8 mouse cellular contexts compared by ENCODE assay signal in the genomic region with DNA sequence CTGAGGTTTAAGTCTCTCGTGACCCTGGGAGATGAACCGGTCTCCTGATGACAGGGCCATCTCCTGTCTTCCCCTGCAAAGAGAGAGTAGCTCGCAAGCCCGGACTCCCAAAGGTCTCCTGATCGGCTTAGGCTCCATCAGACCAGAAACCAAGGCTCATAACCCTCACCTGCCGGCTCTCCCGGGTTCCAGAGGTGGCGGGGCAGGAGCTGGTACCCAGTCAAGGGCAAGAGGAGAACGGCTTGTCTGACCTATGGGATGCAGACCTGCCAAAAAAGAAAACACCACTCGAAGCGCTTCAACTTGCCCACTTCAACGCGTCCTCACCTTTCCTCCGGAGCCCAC. TPM values are rescaled to one million over a fixed set of nuclear protein-coding genes. Genes with fewer than 3 reads are reported as not detected.
DNase-seq lines count a peak whose midpoint lies in the region; ATAC-seq and TF ChIP-seq lines count a peak whose summit lies in the region.

No protein-coding gene starts in this region.

- H3ac ChIP-seq in myocyte (ENCODE audit: control insufficient read depth, insufficient read length): peak overlapping the region; percentile 83

- no peaks in the 10 kb centered on the region for H3K9me3 ChIP-seq in kidney, postnatal 0 days (replicated peaks; ENCODE audit: low read length)
- no peaks in the 10 kb centered on the region for H3K9me3 ChIP-seq in embryonic facial prominence, embryonic 11.5 days (replicated peaks; ENCODE audit: control insufficient read depth, low read length)
- no peaks in the 10 kb centered on the region for H3K9me3 ChIP-seq in intestine, embryonic 15.5 days

- peak overlapping the region; percentile 87 for H3K9ac ChIP-seq in kidney, postnatal 0 days (ENCODE audit: low read depth, low read length)
- H3K9ac ChIP-seq in embryonic facial prominence, embryonic 11.5 days (replicated peaks; ENCODE audit: low read length): peak overlapping the region; percentile 96
- H3K9ac ChIP-seq in intestine, embryonic 15.5 days: peak overlapping the region; percentile 88

- TF ChIP-seq CTCF in kidney, postnatal 0 days (IDR thresholded peaks at IDR 0.05; ENCODE audit: low read depth): no peak

- no peak for TF ChIP-seq POLR2A in myocyte (IDR thresholded peaks at IDR 0.05; ENCODE audit: insufficient read length, low read depth)

- H3K27ac ChIP-seq in kidney, postnatal 0 days: peak overlapping the region; percentile 94
- H3K27ac ChIP-seq in embryonic facial prominence, embryonic 11.5 days (replicated peaks; ENCODE audit: low read depth, low read length): no peak overlapping the region
- H3K27ac ChIP-seq in intestine, embryonic 15.5 days: peak overlapping the region; percentile 88

- peaks cover 13% of the 10 kb centered on the region for H3K4me1 ChIP-seq in kidney, postnatal 0 days (replicated peaks; ENCODE audit: insufficient read depth, low read length)
- no peaks in the 10 kb centered on the region; the same call in none of the 2 replicates for H3K4me1 ChIP-seq in embryonic facial prominence, embryonic 11.5 days (ENCODE audit: control insufficient read depth, insufficient read depth, low read length)
- peaks cover 20% of the 10 kb centered on the region for H3K4me1 ChIP-seq in intestine, embryonic 15.5 days (replicated peaks)

- H3K36me3 ChIP-seq in kidney, postnatal 0 days (ENCODE audit: insufficient read depth, low read length): peaks cover 13% of the 10 kb centered on the region; the same call in 1 of the 2 replicates
- no peaks in the 10 kb centered on the region for H3K36me3 ChIP-seq in embryonic facial prominence, embryonic 11.5 days (replicated peaks; ENCODE audit: control insufficient read depth, insufficient read depth, low read depth, low read length)
- peaks cover 10% of the 10 kb centered on the region for H3K36me3 ChIP-seq in intestine, embryonic 15.5 days
- peaks cover 27% of the 10 kb centered on the region for H3K36me3 ChIP-seq in myocyte (ENCODE audit: control insufficient read depth, insufficient read depth)

- peaks cover 51% of the 10 kb centered on the region for H3K79me2 ChIP-seq in myocyte (ENCODE audit: control insufficient read depth, insufficient read depth)

- peak; percentile 33 for ATAC-seq in kidney, postnatal 0 days (replicated peaks; ENCODE audit: low FRiP score, low read depth)
- peak; percentile 53; the same call in 1 of the 2 replicates for ATAC-seq in embryonic facial prominence, embryonic 11.5 days (replicated peaks; ENCODE audit: insufficient number of reproducible peaks, low FRiP score, low TSS enrichment, low read depth)
- ATAC-seq in intestine, embryonic 15.5 days: peak; percentile 59

- H3K27me3 ChIP-seq in kidney, postnatal 0 days (ENCODE audit: insufficient read depth, low read length): no peaks in the 10 kb centered on the region
- no peaks in the 10 kb centered on the region for H3K27me3 ChIP-seq in embryonic facial prominence, embryonic 11.5 days (ENCODE audit: control insufficient read depth, insufficient read depth, low read length)
- no peaks in the 10 kb centered on the region for H3K27me3 ChIP-seq in intestine, embryonic 15.5 days (replicated peaks)
- H3K27me3 ChIP-seq in myocyte (ENCODE audit: control insufficient read depth, insufficient read depth, insufficient read length): no peaks in the 10 kb centered on the region

- 0% methylated on average over 14 of the region's 14 CpGs for WGBS in kidney, postnatal 0 days
- under 1% methylated on average over 14 of the region's 14 CpGs for WGBS in embryonic facial prominence, embryonic 11.5 days
- 0% methylated on average over 14 of the region's 14 CpGs for WGBS in intestine, embryonic 15.5 days

- DNase-seq in kidney, postnatal 0 days (ENCODE audit: low spot score): no peak
- no peak for DNase-seq in kidney, adult 8-10 months
- DNase-seq in embryonic facial prominence, embryonic 11.5 days (ENCODE audit: low spot score): no peak
- DNase-seq in adipocyte (ENCODE audit: low spot score): no peak
- DNase-seq in spleen, postnatal 10 days (ENCODE audit: low spot score in 2 of 2): no peak
- DNase-seq in c-Kit-positive CD71-positive TER-119-positive erythroid progenitor cells, embryonic 14.5 days (ENCODE audit: low spot score): no peak

- peak overlapping the region; percentile 64 for H3K4me2 ChIP-seq in kidney, postnatal 0 days (ENCODE audit: low read length)
- peak overlapping the region; percentile 70 for H3K4me2 ChIP-seq in embryonic facial prominence, embryonic 11.5 days (ENCODE audit: low read depth, low read length)
- H3K4me2 ChIP-seq in intestine, embryonic 15.5 days (replicated peaks): peak overlapping the region; percentile 67
- peak overlapping the region; percentile 97 for H3K4me2 ChIP-seq in myocyte (ENCODE audit: low read depth)

- H3K4me3 ChIP-seq in kidney, postnatal 0 days (replicated peaks; ENCODE audit: low read depth, low read length): peak overlapping the region; percentile 84
- H3K4me3 ChIP-seq in embryonic facial prominence, embryonic 11.5 days (ENCODE audit: low read depth, low read length): peak overlapping the region; percentile 93
- H3K4me3 ChIP-seq in intestine, embryonic 15.5 days (replicated peaks): peak overlapping the region; percentile 95
- H3K4me3 ChIP-seq in myocyte: peak overlapping the region; percentile 99

TF ChIP-seq in myocyte, 11 proteins besides CTCF, POLR2A, EP300 and RAD21:
- TF ChIP-seq CEBPB (IDR thresholded peaks at IDR 0.05; ENCODE audit: insufficient read depth, poor library complexity, severe bottlenecking) (no peak), USF1 (IDR thresholded peaks at IDR 0.05; ENCODE audit: low read depth) (no peak), MYOD1 (IDR thresholded peaks at IDR 0.05; ENCODE audit: control insufficient read depth in 1 of 3, insufficient read length in 2 of 3, low read depth in 2 of 3) (no peak), SRF (IDR thresholded peaks at IDR 0.05; ENCODE audit: control insufficient read depth, insufficient read length, low read depth) (no peak), E2F4 (IDR thresholded peaks at IDR 0.05; ENCODE audit: insufficient read depth) (no peak), POLR2AphosphoS2 (IDR thresholded peaks at IDR 0.05; ENCODE audit: insufficient read length, low read depth) (no peak), MAX (IDR thresholded peaks at IDR 0.05; ENCODE audit: low read depth) (no peak), REST (IDR thresholded peaks at IDR 0.05; ENCODE audit: insufficient read depth, insufficient read length) (no peak), TCF3 (IDR thresholded peaks at IDR 0.05; ENCODE audit: insufficient read length, low read depth) (no peak), MYOG (IDR thresholded peaks at IDR 0.05; ENCODE audit: control insufficient read depth in 1 of 3, insufficient read depth in 1 of 3, insufficient read length in 2 of 3, low read depth in 2 of 3) (no peak), TCF12 (IDR thresholded peaks at IDR 0.05; ENCODE audit: insufficient read depth, poor library complexity, severe bottlenecking) (no peak)
TF ChIP-seq in myocyte: peak in this region for 0.

RNA-seq across cellular contexts. Expression of a gene that starts 0.4 kb away (rescaled TPM):
- polyA plus RNA-seq in kidney, postnatal 0 days (2015; fragmentation: Nextera tagmentation; extraction: Ambion mirVana): 545 and 580 TPM in 2 replicates
- 611 and 644 TPM in 2 replicates for polyA plus RNA-seq in embryonic facial prominence, embryonic 11.5 days (2014; fragmentation: Nextera tagmentation; extraction: Ambion mirVana)
- polyA plus RNA-seq in intestine, embryonic 15.5 days (2015; fragmentation: Nextera tagmentation; extraction: Ambion mirVana): 545 and 642 TPM in 2 replicates
- polyA plus RNA-seq in myocyte (2012; fragmentation: generic; extraction: Trizol): 1,523 TPM

RNA-seq across cellular contexts. Expression of a gene that starts 0.4 kb away (rescaled TPM):
- polyA plus RNA-seq in kidney, postnatal 0 days (2015; fragmentation: Nextera tagmentation; extraction: Ambion mirVana): 178 and 181 TPM in 2 replicates
- 160 and 162 TPM in 2 replicates for polyA plus RNA-seq in embryonic facial prominence, embryonic 11.5 days (2014; fragmentation: Nextera tagmentation; extraction: Ambion mirVana)
- polyA plus RNA-seq in intestine, embryonic 15.5 days (2015; fragmentation: Nextera tagmentation; extraction: Ambion mirVana): 168 and 169 TPM in 2 replicates
- polyA plus RNA-seq in myocyte (2012; fragmentation: generic; extraction: Trizol): 58.8 TPM

RNA-seq across cellular contexts. Expression of a gene that starts 38.1 kb away (rescaled TPM):
- polyA plus RNA-seq in kidney, postnatal 0 days (2015; fragmentation: Nextera tagmentation; extraction: Ambion mirVana): 0.15 and 0.17 TPM in 2 replicates
- polyA plus RNA-seq in embryonic facial prominence, embryonic 11.5 days (2014; fragmentation: Nextera tagmentation; extraction: Ambion mirVana): 0.11 and 0.17 TPM in 2 replicates
- polyA plus RNA-seq in intestine, embryonic 15.5 days (2015; fragmentation: Nextera tagmentation; extraction: Ambion mirVana): 0.21 and 0.33 TPM in 2 replicates
- polyA plus RNA-seq in myocyte (2012; fragmentation: generic; extraction: Trizol): 0.02 TPM
